Mouse (Mus musculus) liver, postnatal 0 days (tissue): ENCODE results near the gene Nucb1. TPM values are rescaled to one million over a fixed set of nuclear protein-coding genes. Genes with fewer than 3 reads are reported as not detected.

Experiments used
- ATAC-seq: fragments of 200-750 bp; cut with Nextera tagmentation; 2 replicates; pipeline ENCODE4 v1.8.0; 2017; ENCODE audit warnings: mild to moderate bottlenecking, moderate library complexity
- DNase-seq: peaks from one replicate; pipeline ENCODE4 v3.0.0-alpha.2; 2016
- H3K27ac ChIP-seq: fragments of 300-500 bp; sonication (generic); 2 replicates; pipeline ENCODE4 v1.5.1; 2014; ENCODE audit warnings: antibody characterized with exemption, moderate library complexity, mild to moderate bottlenecking, low read depth
- H3K27me3 ChIP-seq: fragments of 300-500 bp; sonication (generic); 2 replicates; pipeline ENCODE4 v1.6.1; 2014; ENCODE audit warnings: low read length, control low read depth, mixed read lengths; ENCODE audit not compliant: insufficient read depth
- H3K36me3 ChIP-seq: fragments of 300-500 bp; sonication (generic); replicated peaks from 2 replicates; pipeline ENCODE4 v1.6.1; 2014; ENCODE audit warnings: mild to moderate bottlenecking, control low read depth, low read length, moderate library complexity, mixed read lengths; ENCODE audit not compliant: insufficient read depth
- H3K4me1 ChIP-seq: fragments of 300-500 bp; sonication (generic); 2 replicates; pipeline ENCODE4 v1.6.1; 2014; ENCODE audit warnings: antibody characterized with exemption, mild to moderate bottlenecking, control low read depth; ENCODE audit not compliant: insufficient read depth
- H3K4me2 ChIP-seq: fragments of 300-500 bp; sonication (generic); 2 replicates; pipeline ENCODE4 v1.6.1; 2014; ENCODE audit warnings: low read depth, mild to moderate bottlenecking, low read length, moderate library complexity, mixed read lengths
- H3K4me3 ChIP-seq: fragments of 300-500 bp; sonication (generic); 2 replicates; pipeline ENCODE4 v1.5.1; 2014; ENCODE audit warnings: low read depth, low read length
- H3K9ac ChIP-seq: fragments of 300-500 bp; sonication (generic); replicated peaks from 2 replicates; pipeline ENCODE4 v1.6.1; 2014; ENCODE audit warnings: mild to moderate bottlenecking, moderate library complexity
- H3K9me3 ChIP-seq: fragments of 300-500 bp; sonication (generic); 2 replicates; pipeline ENCODE4 v1.6.1; 2016; ENCODE audit warnings: mild to moderate bottlenecking, control low read depth, low read length, mixed read lengths
- CTCF ChIP-seq: sonication (generic); IDR thresholded peaks from 2 replicates; pipeline ENCODE4 v1.5.1; 2016; ENCODE audit warnings: antibody characterized with exemption, low read depth
- EP300 ChIP-seq: IDR thresholded peaks from 2 replicates; pipeline ENCODE4 v1.6.1; 2016; ENCODE audit warnings: antibody characterized with exemption, low read depth, mild to moderate bottlenecking
- WGBS: fragments of 180-500 bp; shearing (Covaris S2); extraction: QIAGEN DNeasy Blood & Tissue Kit; methylation state at CpG from one replicate; pipeline ENCODE4 v1.1.7; 2014; ENCODE audit not compliant: insufficient replicate concordance; 5-methylcytosine and 5-hydroxymethylcytosine counted together
- polyA plus RNA-seq: library from polyadenylated mRNA; unstranded; fragments of >200 nt; fragmentation: Nextera tagmentation; extraction: Ambion mirVana; gene quantifications from 2 replicates; pipeline ENCODE4 v1.2.1, GENCODE M21; 2015

Gene Nucb1
- polyA plus RNA-seq, 1 experiment from 2014 or later = 103 TPM

GRCm38 (mm10) chr7:45470869-45471268, 39.3 kb downstream of the Nucb1 start:
- no peak overlapping the region for H3K27ac ChIP-seq
- DNase-seq (peak; percentile 82), ATAC-seq (no peak)
- H3K27me3 ChIP-seq = no peaks in the 10 kb centered on the region
- H3K9me3 ChIP-seq = no peaks in the 10 kb centered on the region
- TF ChIP-seq CTCF (peak; percentile 88), EP300 (no peak)
- no peak overlapping the region for H3K4me3 ChIP-seq
- H3K36me3 ChIP-seq = peaks cover 5% of the 10 kb centered on the region
- no peak overlapping the region for H3K9ac ChIP-seq
- 8% methylated on average over 3 of the region's 3 CpGs for WGBS
- no peak overlapping the region for H3K4me2 ChIP-seq
- peaks cover 11% of the 10 kb centered on the region for H3K4me1 ChIP-seq

DNA sequence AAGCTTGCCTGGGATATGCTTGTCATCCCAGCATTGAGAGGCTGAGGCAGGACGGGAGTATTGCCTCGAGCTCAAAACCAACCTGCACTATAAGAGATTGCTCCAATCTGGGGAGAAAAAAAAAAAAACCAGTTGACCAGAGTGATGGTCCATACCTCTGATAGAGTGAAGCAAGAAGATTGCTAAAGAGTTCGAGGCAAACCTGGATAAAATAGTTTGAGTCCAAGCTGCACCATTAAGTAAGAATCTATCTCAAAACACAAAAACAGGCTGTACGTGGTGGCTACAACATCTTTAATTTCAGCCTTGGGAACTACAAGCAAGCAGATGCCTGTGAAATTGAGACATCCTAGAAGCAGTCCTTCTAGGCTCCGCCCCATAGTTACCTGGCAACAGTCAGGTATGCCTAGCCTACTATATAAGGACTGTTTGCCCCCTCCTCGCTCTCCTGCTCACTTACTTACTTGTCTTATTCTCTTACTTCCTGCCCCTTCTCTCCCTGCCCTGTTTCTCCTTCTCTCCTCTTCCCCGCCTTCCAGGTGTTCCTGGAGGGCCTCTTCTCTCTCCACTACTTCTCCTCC, 43.0 kb downstream of the Nucb1 start:
- H3K9me3 ChIP-seq = no peaks in the 10 kb centered on the region
- H3K36me3 ChIP-seq = peaks cover 20% of the 10 kb centered on the region
- 41% methylated on average over 7 of the region's 7 CpGs for WGBS
- peak overlapping the region; percentile 93 for H3K4me3 ChIP-seq
- no peak for DNase-seq
- TF ChIP-seq EP300 (no peak), CTCF (no peak)
- no peak overlapping the region; the same call in 1 of the 2 replicates for H3K27ac ChIP-seq
- peak; percentile 24 for ATAC-seq
- peak overlapping the region; percentile 84 for H3K9ac ChIP-seq
- peaks cover 16% of the 10 kb centered on the region for H3K4me1 ChIP-seq
- no peaks in the 10 kb centered on the region for H3K27me3 ChIP-seq
- peak overlapping the region; percentile 98 for H3K4me2 ChIP-seq

GRCm38 (mm10) chr7:45466283-45467089, 43.7 kb downstream of the Nucb1 start, which contains the start of gene Bax:
Gene Bax (minus strand): TSS chr7:45466898.
- H3K36me3 ChIP-seq = peaks cover 25% of the 10 kb centered on the region
- H3K27ac ChIP-seq = peak within 1 kb of the TSS; percentile 58; the same call in 1 of the 2 replicates
- H3K4me1 ChIP-seq = peaks cover 20% of the 10 kb centered on the region
- TF ChIP-seq EP300 (no peak), CTCF (no peak)
- no peaks in the 10 kb centered on the region for H3K9me3 ChIP-seq
- H3K4me3 ChIP-seq = peak within 1 kb of the TSS; percentile 93
- ATAC-seq (peak; percentile 89), DNase-seq (peak; percentile 96)
- no peaks in the 10 kb centered on the region for H3K27me3 ChIP-seq
- WGBS = under 1% methylated on average over 57 of the region's 58 CpGs
- H3K4me2 ChIP-seq = peak within 1 kb of the TSS; percentile 98
- peak within 1 kb of the TSS; percentile 84 for H3K9ac ChIP-seq

DNA sequence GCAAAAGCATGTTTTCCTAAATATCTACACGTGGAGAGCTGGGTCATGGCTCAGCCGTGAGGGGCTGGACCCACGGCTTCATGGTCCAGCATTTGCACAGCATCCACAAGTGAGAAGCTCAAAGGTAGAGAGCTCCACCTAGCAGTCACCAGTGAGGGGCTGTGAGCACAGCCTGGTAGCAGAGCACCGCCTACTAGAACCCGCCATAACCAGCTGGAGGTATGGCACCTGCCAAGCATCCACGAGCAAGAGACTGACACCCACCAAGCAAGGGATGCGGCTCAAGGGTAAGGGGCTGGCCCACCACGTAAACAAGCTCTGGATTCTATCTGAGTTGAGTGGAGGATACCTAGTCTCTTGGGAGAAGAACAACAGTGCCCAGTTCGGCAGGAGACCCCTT, 44.7 kb downstream of the Nucb1 start:
- WGBS = 65% methylated on average over 9 of the region's 9 CpGs
- peaks cover 26% of the 10 kb centered on the region for H3K4me1 ChIP-seq
- H3K9me3 ChIP-seq = no peaks in the 10 kb centered on the region
- no peaks in the 10 kb centered on the region for H3K27me3 ChIP-seq
- DNase-seq (no peak), ATAC-seq (no peak)
- TF ChIP-seq CTCF (0 out of 2 replicates have a peak, but pooled peaks have one; percentile 11), EP300 (no peak)
- H3K27ac ChIP-seq = no peak overlapping the region
- peaks cover 26% of the 10 kb centered on the region for H3K36me3 ChIP-seq
- H3K4me2 ChIP-seq = peak overlapping the region; percentile 98
- peak overlapping the region; percentile 84 for H3K9ac ChIP-seq
- H3K4me3 ChIP-seq = peak overlapping the region; percentile 93

DNA sequence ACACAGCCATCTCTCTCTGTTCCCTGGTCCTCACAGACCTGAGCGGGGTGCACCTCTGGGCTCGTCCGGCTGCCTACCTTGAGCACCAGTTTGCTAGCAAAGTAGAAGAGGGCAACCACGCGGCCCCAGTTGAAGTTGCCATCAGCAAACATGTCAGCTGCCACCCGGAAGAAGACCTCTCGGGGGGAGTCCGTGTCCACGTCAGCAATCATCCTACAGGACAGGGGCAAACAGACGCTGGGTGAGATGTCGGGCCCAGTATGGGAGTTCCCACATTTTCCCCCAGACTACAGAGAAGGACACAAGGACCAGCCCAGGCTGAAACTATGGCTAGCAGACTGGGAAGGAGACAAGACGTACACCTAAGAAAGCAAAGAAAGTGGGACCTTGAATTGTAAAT, 45.1 kb downstream of the Nucb1 start:
- H3K27me3 ChIP-seq = no peaks in the 10 kb centered on the region
- peaks cover 31% of the 10 kb centered on the region for H3K4me1 ChIP-seq
- WGBS = 93% methylated on average over 12 of the region's 12 CpGs
- H3K9ac ChIP-seq = no peak overlapping the region
- H3K36me3 ChIP-seq = peaks cover 26% of the 10 kb centered on the region
- no peak overlapping the region for H3K4me3 ChIP-seq
- no peak overlapping the region for H3K27ac ChIP-seq
- no peak for ATAC-seq
- no peak for TF ChIP-seq EP300
- no peak for TF ChIP-seq CTCF
- H3K9me3 ChIP-seq = no peaks in the 10 kb centered on the region
- no peak for DNase-seq
- peak overlapping the region; percentile 98; the same call in 1 of the 2 replicates for H3K4me2 ChIP-seq
